Mouse (Mus musculus) spleen, adult 2 months (tissue): ENCODE measurements at regions not wholly inside any gene's neighbourhood (a gene's known extent, or its start where the extent isn't known, plus 50 kb on each side); places are given as distances from the start of the nearest gene placed in this dataset.

ENCODE experiments used
- CTCF ChIP-seq: fragments of 200-500 bp; IDR thresholded peaks from 2 replicates; pipeline ENCODE4 v1.5.1; 2011; ENCODE audit warnings: mild to moderate bottlenecking, inconsistent platforms; ENCODE audit not compliant: insufficient read depth, insufficient read length, insufficient replicate concordance; ENCODE audit errors: extremely low read depth
- POLR2A ChIP-seq: fragments of 200-500 bp; IDR thresholded peaks from 2 replicates; pipeline ENCODE4 v1.6.1; 2011; ENCODE audit warnings: low read depth, low read length, inconsistent platforms

- TF ChIP-seq CTCF (no peak), POLR2A (no peak)
Measured at GRCm38 (mm10) chr14:15722135-15722534, 283.3 kb upstream of the Lrrc3b start.
